Mouse (Mus musculus): ENCODE measurements around the gene Ptprn. TPM values are rescaled to one million over a fixed set of nuclear protein-coding genes. Genes with fewer than 3 reads are reported as not detected.
"Not testable (repeated sequence)": the region's sequence is repeated elsewhere in the genome, so short reads cannot be mapped to it uniquely, and the experiment has no call there.

Ptprn gene
- total RNA-seq, 2 experiments from 2014 or later, result 0.31 TPM; not detected in 1

- peak; percentile 32; the same call in 1 of the 2 replicates for ATAC-seq (replicated peaks; ENCODE audit: low FRiP score, low TSS enrichment, poor library complexity, severe bottlenecking)
Observed at GRCm38 (mm10) chr1:75253849-75254624, 10.3 kb downstream of the Ptprn start.

DNA sequence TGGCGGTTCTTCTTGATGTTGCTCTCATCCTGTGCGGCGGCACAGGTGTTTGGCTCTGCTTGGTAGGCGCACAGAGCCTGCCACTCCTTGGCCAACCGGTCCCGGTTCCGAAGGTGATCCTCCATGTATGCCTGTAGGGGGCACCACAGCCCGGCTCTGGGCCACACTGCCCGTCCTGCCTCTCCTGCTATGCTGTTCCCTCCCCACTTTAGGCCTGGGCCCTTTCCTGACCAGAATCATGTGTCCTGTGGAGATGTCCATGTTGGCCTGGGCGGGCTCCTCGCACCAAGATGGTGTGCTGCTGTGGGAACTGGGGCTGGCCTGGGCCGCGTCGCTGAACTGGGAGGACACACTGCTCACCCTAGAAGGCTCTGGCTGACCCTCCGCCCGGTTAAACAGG is 11.3 kb downstream of the Ptprn start:
- ATAC-seq (replicated peaks; ENCODE audit: low FRiP score, low TSS enrichment, poor library complexity, severe bottlenecking), result no peak

DNA sequence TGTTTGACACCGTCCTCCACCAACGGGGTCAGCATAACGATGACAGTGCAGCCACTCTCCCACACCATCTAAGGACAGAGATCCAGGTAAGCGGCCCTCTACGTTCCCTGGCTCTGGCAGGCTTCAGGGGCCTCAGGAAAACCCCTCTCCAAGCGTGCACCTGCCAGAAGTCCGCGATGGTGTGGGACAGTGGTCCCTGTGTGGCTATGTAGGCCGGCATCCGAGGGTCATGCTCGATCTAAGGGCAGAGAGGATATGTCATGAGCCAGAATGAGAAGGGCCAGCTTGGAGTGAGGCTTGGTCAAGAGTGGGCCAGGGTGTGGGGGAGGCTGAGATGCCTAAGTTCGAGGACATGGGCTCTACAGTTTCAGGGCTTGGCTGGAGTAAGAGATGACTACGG is 12.0 kb downstream of the Ptprn start:
- ATAC-seq (replicated peaks; ENCODE audit: low FRiP score, low TSS enrichment, poor library complexity, severe bottlenecking), result no peak

GRCm38 (mm10) chr1:75251112-75251970 is 13.0 kb downstream of the Ptprn start:
- ATAC-seq (replicated peaks; ENCODE audit: low FRiP score, low TSS enrichment, poor library complexity, severe bottlenecking), result peak; percentile 65

DNA sequence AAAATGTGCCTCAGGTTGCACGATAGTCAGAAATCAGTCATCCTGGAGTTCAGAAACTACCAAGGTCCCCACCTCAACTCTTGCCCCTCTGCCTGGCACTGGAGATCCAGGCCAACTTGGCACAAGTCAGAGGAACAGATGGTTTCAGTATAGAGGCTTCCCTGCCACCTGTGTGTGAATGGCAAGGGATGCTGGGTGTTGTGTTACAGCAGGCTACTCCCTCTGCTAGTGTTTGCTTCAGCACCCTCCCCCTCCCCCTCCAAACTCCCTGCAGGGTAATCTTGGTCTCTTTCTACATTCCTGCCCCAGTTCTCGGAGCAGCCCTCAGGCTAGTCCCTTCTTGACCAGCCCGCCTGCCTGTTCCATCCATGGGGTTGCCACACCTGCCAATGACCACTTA is 13.8 kb downstream of the Ptprn start:
- ATAC-seq (replicated peaks; ENCODE audit: low FRiP score, low TSS enrichment, poor library complexity, severe bottlenecking), result no peak

DNA sequence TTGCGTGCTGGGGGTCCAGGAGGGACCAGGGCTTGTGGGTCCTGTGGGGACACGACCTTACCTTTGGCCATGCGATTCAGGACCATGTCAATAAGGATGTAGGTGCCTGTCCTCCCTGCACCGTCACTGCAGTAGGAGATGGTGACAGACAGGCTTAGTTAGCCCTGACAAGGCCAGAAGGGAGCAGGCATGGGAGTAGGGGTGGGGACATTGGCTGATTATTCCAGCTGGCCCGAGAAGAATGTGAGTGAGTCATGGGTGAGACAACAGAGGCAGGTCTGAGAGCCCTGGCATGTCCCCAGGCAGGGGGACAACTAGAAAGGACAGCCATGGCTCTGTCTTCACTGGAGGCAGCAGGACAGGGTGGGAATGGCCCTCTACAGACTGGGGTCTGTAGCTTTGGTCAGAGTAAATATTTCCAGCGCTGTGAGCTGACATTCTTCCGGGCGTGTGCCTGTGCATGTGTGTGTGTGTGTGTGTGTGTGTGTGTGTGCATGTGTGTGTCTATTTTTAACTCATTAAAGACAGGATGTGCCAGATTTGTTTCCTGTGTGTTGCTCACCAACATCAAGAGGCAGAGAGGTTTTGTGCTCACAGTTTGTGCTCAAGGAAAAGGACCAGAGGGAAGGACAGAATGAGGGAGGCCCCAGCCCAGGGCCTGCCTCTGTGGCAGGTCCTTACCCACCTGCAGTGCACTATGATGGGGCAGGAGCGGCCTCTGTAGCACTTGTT is 16.1 kb downstream of the Ptprn start:
- no peak for ATAC-seq (replicated peaks; ENCODE audit: low FRiP score, low TSS enrichment, poor library complexity, severe bottlenecking)

DNA sequence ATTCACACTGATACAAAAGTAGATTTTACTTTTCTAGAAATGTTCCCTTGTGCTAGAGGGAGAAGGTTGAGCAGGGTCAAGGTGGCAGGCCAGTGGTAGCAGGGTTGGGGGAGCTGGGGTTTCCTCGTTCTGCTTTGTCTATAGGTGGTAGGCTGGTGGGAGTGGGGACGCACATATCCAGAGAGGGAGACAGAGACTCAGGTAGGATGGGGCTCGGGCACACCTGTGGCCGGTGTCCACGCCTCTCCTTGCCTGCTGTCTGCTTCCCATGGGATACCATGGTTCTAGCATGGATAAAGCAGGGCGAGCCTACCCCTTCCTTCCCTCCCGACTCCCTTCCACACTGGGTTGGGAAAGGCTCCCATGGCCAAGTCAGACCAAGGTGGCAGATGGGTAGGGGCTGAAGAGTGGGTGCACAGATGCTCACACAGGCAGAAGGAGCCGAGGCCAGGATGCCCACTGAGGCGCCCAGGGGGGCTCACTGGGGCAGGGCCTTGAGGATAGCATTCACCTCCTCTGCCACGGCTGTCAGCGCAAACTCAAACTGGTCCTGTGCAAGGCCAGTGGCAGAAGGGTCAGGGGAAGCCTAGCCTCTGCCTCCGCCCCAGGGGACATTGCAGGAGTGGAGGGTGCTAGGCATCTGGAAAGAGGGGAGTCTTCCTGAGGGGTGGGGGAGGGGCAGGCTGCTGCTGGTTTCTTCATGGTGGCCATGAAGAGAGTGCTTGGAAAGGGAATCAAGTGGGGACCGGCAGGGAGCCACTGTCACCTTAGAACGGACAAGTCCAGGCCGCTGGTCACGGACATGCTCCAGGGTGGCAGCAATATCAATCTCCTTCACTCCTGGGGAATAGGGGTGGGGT is 17.0 kb downstream of the Ptprn start:
- ATAC-seq (replicated peaks; ENCODE audit: low FRiP score, low TSS enrichment, poor library complexity, severe bottlenecking), result no peak

GRCm38 (mm10) chr1:75244836-75245235 is 19.5 kb downstream of the Ptprn start:
- ATAC-seq (replicated peaks; ENCODE audit: low FRiP score, low TSS enrichment, poor library complexity, severe bottlenecking), result peak; percentile 72

GRCm38 (mm10) chr1:75244175-75244826 is 20.0 kb downstream of the Ptprn start:
- ATAC-seq (replicated peaks; ENCODE audit: low FRiP score, low TSS enrichment, poor library complexity, severe bottlenecking), result no peak; the same call in 1 of the 2 replicates

- no peak for ATAC-seq (replicated peaks; ENCODE audit: low FRiP score, low TSS enrichment, poor library complexity, severe bottlenecking)
Observed at GRCm38 (mm10) chr1:75243411-75243810, 20.9 kb downstream of the Ptprn start.

DNA sequence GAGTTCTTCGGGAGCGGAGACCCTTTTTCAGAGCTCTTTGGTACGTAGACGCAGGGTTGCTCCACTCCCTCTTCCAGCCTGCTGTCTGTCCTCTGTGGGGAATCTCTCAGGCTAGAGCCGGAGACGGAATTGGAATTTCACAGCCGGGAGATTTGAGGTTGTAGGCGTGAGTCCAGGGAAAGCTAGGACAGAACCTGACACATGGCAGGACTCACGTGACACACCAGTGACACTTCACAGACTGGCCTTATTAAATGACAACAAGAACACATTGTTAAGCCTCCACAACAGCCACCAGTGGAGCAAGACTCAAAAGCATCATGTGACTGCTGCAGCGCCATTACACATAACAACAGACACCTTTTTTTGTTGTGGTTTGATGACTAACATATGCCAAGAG is 24.7 kb downstream of the Ptprn start:
- ATAC-seq (replicated peaks; ENCODE audit: low FRiP score, low TSS enrichment, poor library complexity, severe bottlenecking), result no peak

DNA sequence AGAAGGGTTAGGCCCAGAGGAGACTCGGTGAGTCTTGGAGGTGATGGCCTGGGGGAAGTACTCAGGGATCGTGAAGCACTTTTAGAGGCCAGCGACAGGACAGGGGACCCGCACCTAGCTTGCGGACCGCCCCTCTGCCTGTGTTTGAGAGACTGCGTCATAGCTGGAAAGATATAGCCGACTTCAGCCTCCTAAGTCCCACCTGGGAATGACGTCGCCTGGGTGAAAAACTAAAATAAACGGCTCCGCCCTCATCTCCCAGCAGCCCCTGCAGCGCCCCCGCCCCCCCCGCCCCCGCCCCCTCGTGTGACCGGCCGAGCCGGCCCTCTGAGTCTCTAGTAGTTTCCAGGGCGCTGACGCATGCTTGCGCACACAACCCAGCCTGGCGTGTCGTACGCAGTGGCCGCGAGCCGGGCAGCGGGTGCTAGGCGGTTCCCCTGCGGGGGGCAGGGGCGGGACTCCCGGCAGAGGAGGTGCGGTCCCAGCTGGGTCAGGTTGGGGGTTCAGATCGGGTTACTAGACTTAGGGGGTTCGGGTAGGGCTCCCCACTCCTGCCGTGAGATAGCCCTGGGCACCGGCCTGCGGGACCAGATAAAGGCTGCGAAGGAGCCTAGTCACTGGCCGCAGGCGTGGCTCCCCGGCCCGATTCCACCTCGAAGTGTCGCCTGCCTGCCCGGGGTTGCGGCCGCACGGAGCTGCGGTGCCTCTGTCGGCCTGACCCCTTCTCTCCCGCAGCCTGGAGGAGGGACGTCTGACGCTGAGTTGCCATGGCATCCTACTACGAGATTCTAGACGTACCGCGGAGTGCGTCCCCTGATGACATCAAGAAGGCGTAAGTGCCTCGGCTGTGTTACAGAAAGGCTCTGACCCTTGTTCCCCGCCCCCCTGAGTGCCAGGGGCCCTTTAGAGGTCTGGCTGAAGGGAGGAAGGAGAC is 27.9 kb downstream of the Ptprn start, which contains the start of gene Dnajb2:
TSS of gene Dnajb2 (plus strand) at position 290 of the 934 bp plus-strand sequence.
- peak; percentile 87 for ATAC-seq (replicated peaks; ENCODE audit: low FRiP score, low TSS enrichment, poor library complexity, severe bottlenecking)

DNA sequence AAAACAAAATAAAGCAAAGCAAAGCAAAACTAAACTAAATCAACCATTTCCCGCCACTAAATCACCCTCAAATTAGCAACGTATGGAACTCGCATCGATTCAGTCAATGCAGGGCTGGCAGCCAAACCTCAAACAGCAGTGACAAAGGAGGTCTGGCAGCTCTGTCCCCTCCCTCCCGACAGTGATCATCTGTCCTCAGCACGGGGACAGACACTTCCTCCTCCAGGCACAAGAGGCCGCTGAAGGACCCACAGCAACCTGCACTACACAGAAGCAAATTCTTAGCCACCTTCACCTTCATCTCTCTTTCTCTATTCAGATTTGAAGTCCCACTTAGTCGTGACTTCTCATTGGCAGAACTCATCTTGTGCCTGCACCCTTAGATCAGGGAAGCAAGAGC is 29.7 kb downstream of the Ptprn start:
- ATAC-seq (replicated peaks; ENCODE audit: low FRiP score, low TSS enrichment, poor library complexity, severe bottlenecking), result peak; percentile 82

GRCm38 (mm10) chr1:75232489-75232888 is 31.8 kb downstream of the Ptprn start:
- not testable (repeated sequence) for ATAC-seq (replicated peaks; ENCODE audit: low FRiP score, low TSS enrichment, poor library complexity, severe bottlenecking)

DNA sequence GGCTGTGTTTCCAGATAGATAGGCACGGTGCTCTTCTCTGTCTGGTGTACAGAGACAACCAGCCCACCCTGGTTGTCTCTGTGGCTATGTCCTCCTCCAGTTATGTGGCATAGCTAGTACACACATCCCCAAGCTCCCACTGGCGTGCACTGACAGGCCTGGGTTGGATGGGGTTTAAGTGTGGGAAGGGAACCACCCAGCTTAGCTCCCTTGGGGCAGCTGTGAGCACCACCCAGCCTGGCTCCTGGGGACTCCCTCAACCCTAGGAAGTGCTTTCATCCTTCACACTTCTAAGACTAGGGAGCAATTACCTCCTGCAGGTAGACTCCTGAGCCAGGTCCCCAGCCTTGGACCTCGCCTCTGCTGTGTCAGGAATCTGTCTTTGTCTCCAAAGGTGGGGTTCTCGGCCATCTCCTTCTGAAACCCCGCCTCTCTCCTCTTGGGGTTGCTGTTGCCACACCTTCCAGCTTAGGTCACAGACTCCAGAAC is 32.6 kb downstream of the Ptprn start, which contains the start of gene A630095N17Rik:
TSS of gene A630095N17Rik (minus strand) at position 439 of the 489 bp plus-strand sequence.
- ATAC-seq (replicated peaks; ENCODE audit: low FRiP score, low TSS enrichment, poor library complexity, severe bottlenecking), result no peak

GRCm38 (mm10) chr1:75231224-75231623 is 33.1 kb downstream of the Ptprn start:
- ATAC-seq (replicated peaks; ENCODE audit: low FRiP score, low TSS enrichment, poor library complexity, severe bottlenecking), result no peak

- no peak for ATAC-seq (replicated peaks; ENCODE audit: low FRiP score, low TSS enrichment, poor library complexity, severe bottlenecking)
Observed at GRCm38 (mm10) chr1:75230335-75230994, 33.8 kb downstream of the Ptprn start.

Measured in megakaryocyte-erythroid progenitor cell, adult 5-6 weeks (primary cell).